Mouse (Mus musculus) CH12.LX (cell line): ENCODE measurements around the gene Nsg1.

Experiments
- BHLHE40 ChIP-seq: IDR thresholded peaks from 2 replicates; pipeline ENCODE4 v1.6.1; 2011; ENCODE audit warnings: mild to moderate bottlenecking, low read depth, low read length, improper control_type of control experiment
- CTCF ChIP-seq, 2 experiments: IDR thresholded peaks in 1 of 2; conservative IDR thresholded peaks in 1 of 2; 2 replicates each; pipeline ENCODE4 v1.5.1; 2011 to 2012; ENCODE audit warnings: low read depth in 2 of 2, low read length in 2 of 2, improper control_type of control experiment in 1 of 2, inconsistent platforms in 1 of 2, mild to moderate bottlenecking in 1 of 2, moderate library complexity in 1 of 2
- ELF1 ChIP-seq: IDR thresholded peaks from 2 replicates; pipeline ENCODE4 v1.6.1; 2014; ENCODE audit warnings: low read depth, mild to moderate bottlenecking, inconsistent platforms, low read length, improper control_type of control experiment
- EP300 ChIP-seq: IDR thresholded peaks from 2 replicates; pipeline ENCODE4 v1.6.1; 2011; ENCODE audit warnings: low read length, improper control_type of control experiment
- HCFC1 ChIP-seq: IDR thresholded peaks from 2 replicates; pipeline ENCODE4 v1.6.1; 2012; ENCODE audit warnings: low read depth, mild to moderate bottlenecking, inconsistent platforms, low read length, improper control_type of control experiment
- MAX ChIP-seq: IDR thresholded peaks from 2 replicates; pipeline ENCODE4 v1.6.1; 2011; ENCODE audit warnings: low read length, improper control_type of control experiment
- MAZ ChIP-seq: IDR thresholded peaks from 2 replicates; pipeline ENCODE4 v1.6.1; 2012; ENCODE audit warnings: low read depth, mild to moderate bottlenecking, inconsistent platforms, low read length, improper control_type of control experiment, moderate library complexity
- MXI1 ChIP-seq: IDR thresholded peaks from 2 replicates; pipeline ENCODE4 v1.6.1; 2011; ENCODE audit warnings: mild to moderate bottlenecking, low read depth, low read length, improper control_type of control experiment
- NRF1 ChIP-seq: IDR thresholded peaks from 2 replicates; pipeline ENCODE4 v1.6.1; 2014; ENCODE audit warnings: low read depth, mild to moderate bottlenecking, inconsistent platforms, low read length, improper control_type of control experiment, moderate library complexity
- POLR2A ChIP-seq: IDR thresholded peaks from 2 replicates; pipeline ENCODE4 v1.6.1; 2011; ENCODE audit warnings: low read depth, mild to moderate bottlenecking, improper control_type of control experiment, low read length
- SMC3 ChIP-seq: IDR thresholded peaks from 2 replicates; pipeline ENCODE4 v1.6.1; 2011; ENCODE audit warnings: low read depth, low read length, improper control_type of control experiment
- USF1 ChIP-seq: IDR thresholded peaks from 2 replicates; pipeline ENCODE4 v1.6.1; 2014; ENCODE audit warnings: low read depth, mild to moderate bottlenecking, inconsistent platforms, low read length, improper control_type of control experiment

DNA sequence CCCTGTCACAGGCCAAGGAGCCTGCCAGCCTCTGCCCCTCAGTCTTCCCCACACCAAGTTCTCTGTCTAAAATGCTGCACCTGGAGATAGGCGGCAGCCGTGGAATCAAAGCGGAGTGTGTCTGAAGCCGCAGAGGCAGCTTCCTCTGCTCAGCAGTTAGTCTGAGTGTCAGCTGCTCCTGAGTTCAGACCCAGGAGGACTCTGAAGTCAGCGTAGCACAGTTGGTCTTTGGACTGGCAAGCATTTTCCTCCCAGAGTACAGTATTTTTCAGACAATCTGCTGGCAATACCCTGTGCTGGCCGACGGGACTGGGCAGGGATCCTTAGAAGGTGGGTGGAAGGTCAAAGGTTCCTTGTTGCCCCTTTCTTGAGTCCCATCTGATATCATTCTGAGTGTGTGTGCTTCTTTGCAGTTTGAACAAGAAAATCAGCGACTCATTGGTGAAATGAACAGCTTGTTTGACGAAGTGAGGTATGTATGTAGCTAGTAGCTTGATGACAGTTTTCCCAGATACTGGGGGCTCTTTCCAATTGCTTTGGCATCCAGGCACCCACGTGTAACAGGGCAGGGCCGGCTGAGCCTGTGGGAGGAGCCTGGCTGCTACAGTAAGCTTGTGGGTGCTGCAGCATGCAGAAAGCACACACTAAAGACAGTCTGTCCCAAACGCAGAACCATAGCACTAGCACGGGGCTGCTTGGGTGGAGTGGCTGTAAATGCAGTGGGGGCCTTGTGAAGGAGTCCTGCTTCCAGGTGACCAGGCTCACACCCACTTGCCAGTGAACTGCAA is 33.0 kb downstream of the Nsg1 start:
- TF ChIP-seq EP300 = no peak
- no peak for TF ChIP-seq USF1
- TF ChIP-seq POLR2A = no peak
- no peak for TF ChIP-seq BHLHE40
- no peak for TF ChIP-seq ELF1
- TF ChIP-seq SMC3 = no peak
- TF ChIP-seq MAZ = no peak
- no peak for TF ChIP-seq NRF1
- no peak for TF ChIP-seq MXI1
- no peak for TF ChIP-seq HCFC1
- TF ChIP-seq MAX = no peak
- no peak for TF ChIP-seq CTCF (conservative IDR thresholded peaks at IDR 0.05 in 1 of 2, IDR thresholded peaks at IDR 0.05 in 1 of 2; ENCODE audit: low read depth in 2 of 2, low read length in 2 of 2)
